Mouse (Mus musculus): ENCODE data around the gene Kpna2. TPM values are rescaled to one million over a fixed set of nuclear protein-coding genes. Genes with fewer than 3 reads are reported as not detected.
"Not testable (repeated sequence)": the region's sequence is repeated elsewhere in the genome, so short reads cannot be mapped to it uniquely, and the experiment has no call there.

Kpna2 gene
- polyA plus RNA-seq, 1 experiment from 2014 or later = 567 TPM

DNA sequence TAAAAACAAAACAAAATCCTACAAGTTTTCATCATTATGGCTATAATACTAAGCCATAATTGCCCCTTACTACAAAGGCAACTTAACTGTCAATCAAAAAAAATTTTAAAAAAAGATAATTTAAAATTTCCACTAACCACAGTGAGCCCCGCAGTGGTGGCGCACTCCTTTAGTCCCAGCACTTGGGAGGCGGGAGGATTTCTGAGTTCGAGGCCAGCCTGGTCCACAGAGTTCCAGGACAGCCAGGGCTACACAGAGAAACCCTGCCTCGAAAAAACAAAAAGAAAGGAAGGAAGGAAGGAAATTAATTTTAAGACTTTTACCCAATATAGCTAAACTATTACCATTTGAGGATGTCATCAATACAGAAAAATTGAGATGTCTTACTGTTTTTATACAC is 1.4 kb downstream of the Kpna2 start:
- 10% methylated on average over 5 of the region's 5 CpGs for WGBS

DNA sequence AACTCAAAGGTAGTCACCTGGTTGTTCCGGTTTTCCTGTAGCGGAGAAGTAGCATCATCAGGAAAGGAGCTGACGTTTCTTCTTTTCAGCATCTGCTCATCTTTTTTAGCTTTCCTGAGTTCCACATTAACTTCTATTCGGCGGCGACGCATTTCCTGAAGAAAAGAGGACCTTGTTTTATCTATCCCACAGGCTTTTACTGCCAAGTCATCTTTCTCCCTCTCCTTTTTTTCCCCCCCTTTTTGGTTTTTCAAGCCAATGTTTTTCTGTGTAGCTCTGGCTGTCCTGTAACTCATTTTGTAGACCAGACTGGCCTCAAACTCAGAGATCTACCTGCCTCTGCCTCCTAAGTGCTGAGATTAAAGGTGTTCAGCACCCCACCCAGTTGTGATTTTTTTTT is 2.8 kb downstream of the Kpna2 start:
- WGBS = 98% methylated on average over 7 of the region's 7 CpGs
- H3K27ac ChIP-seq; H3K27me3 ChIP-seq; ATAC-seq (ENCODE audit: low FRiP score); H3K9me3 ChIP-seq: not testable (repeated sequence)
- peak overlapping the region; percentile 60 for H3K4me2 ChIP-seq
- H3K36me3 ChIP-seq (replicated peaks) = peaks cover 55% of the 10 kb centered on the region
- H3K4me3 ChIP-seq (replicated peaks) = peak overlapping the region; percentile 99
- H3K4me1 ChIP-seq = peaks cover 26% of the 10 kb centered on the region
- H3K9ac ChIP-seq = 0 out of 2 replicates have a peak overlapping the region, but pooled peaks have one; percentile 25

More for the DNA sequence above, 1.4 kb downstream of the Kpna2 start:
- no peaks in the 10 kb centered on the region for H3K9me3 ChIP-seq
- peak overlapping the region; percentile 97 for H3K9ac ChIP-seq
- H3K27me3 ChIP-seq = no peaks in the 10 kb centered on the region
- peaks cover 34% of the 10 kb centered on the region for H3K4me1 ChIP-seq
- peaks cover 41% of the 10 kb centered on the region for H3K36me3 ChIP-seq (replicated peaks)
- H3K27ac ChIP-seq = peak overlapping the region; percentile 93; the same call in 1 of the 2 replicates
- peak overlapping the region; percentile 99 for H3K4me3 ChIP-seq (replicated peaks)
- peak overlapping the region; percentile 60 for H3K4me2 ChIP-seq
- no peak for ATAC-seq (ENCODE audit: low FRiP score)

DNA sequence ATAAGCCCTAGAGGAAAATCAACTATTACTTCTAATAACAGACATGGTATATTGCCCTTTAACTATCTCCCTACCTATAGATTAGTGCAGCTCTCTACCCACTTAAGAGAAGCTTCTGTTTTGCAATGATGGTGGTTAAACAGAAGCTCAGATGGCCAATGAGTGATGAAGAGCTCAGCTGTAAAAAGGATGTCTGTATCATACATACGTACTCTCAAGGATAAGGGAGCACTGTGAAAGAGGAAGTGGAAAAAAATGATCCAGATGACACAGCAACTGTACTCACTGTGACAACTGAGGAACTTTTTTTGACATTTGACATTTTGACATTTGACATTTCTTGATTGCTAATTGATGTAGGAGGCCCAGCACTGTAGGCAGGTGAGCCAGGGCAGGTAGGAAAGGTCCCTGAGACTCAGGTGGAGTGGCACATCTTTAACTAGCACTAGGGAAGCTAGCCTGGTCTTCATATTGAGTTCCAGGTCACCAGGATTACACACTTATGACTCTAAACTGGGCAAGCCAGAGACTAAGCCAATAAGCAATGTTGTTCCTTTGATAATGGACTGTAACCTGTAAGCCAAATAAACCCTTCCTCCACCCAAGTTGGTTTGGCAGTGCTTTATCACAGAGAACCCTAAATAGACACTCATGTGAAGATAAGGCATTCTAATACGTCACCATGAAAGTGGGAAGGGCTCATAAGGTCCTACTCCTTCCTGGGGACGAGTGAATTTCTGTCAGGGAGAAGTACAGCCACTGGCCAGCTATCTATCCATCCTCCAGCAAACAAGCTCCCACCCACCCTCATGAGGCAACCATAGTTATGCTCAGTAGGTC is 4.9 kb downstream of the Kpna2 start:
- H3K27ac ChIP-seq = no peak overlapping the region
- H3K4me2 ChIP-seq = no peak overlapping the region
- no peaks in the 10 kb centered on the region for H3K9me3 ChIP-seq
- no peak overlapping the region for H3K4me3 ChIP-seq (replicated peaks)
- ATAC-seq (ENCODE audit: low FRiP score) = no peak
- 88% methylated on average over 3 of the region's 3 CpGs for WGBS
- H3K36me3 ChIP-seq (replicated peaks) = peaks cover 75% of the 10 kb centered on the region
- peaks cover 26% of the 10 kb centered on the region for H3K4me1 ChIP-seq
- H3K9ac ChIP-seq = no peak overlapping the region
- H3K27me3 ChIP-seq = no peaks in the 10 kb centered on the region

DNA sequence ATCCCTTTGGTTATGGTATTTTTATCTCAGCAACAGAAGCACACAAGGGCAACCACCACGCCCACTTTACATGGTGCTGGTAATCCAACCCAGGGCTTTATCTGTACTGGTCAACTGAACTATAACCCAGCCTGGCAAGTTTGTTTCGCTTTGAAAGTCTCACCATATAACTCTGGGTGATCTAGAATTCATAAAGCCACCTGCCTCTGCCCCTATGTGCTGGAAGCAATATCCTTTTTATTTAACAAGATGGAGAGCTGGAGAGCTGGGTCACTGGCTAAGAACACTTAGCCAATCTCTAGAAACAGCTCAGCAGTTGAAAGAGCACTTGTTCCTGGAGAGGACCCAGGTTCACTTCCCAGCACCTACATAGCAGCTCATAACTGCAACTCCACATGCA is 12.0 kb downstream of the Kpna2 start:
- H3K27ac ChIP-seq = no peak overlapping the region
- no peaks in the 10 kb centered on the region for H3K27me3 ChIP-seq
- no peak overlapping the region for H3K9ac ChIP-seq
- ATAC-seq (ENCODE audit: low FRiP score) = no peak
- WGBS = 93% methylated on average over 2 of the region's 2 CpGs
- H3K4me3 ChIP-seq (replicated peaks) = no peak overlapping the region
- H3K4me2 ChIP-seq = no peak overlapping the region
- H3K9me3 ChIP-seq = no peaks in the 10 kb centered on the region
- no peaks in the 10 kb centered on the region for H3K4me1 ChIP-seq
- peaks cover 58% of the 10 kb centered on the region for H3K36me3 ChIP-seq (replicated peaks)

DNA sequence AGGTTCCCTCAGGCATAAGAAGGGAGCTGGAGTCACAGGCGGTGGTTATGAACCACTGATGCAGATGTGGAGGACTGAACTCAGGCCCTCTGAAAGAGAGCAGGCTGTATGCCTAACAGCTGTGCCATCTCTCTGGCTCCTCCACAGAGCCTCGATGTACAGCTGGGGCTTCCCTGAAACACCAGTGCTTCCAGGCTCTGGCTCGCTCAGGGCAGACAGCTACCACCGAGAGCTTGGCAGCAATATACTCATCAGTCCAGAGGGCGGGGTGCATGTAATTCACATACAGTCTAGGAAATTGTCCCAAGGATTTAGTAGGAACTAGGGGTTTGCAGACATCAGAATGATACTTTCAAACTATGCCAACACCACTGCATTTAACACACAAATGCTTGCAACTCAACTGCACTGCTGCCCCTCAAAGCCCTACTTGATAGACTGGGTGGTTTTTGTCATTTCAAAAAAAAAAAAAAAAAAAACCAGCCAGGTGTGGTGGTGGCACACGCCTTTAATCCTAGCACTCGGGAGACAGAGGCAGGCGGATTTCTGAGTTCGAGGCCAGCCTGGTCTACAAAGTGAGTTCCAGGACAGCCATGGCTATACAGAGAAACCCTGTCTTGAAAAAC is 13.2 kb downstream of the Kpna2 start:
- not testable (repeated sequence) for H3K4me1 ChIP-seq; ATAC-seq (ENCODE audit: low FRiP score); H3K4me2 ChIP-seq; H3K27ac ChIP-seq; H3K4me3 ChIP-seq (replicated peaks); H3K27me3 ChIP-seq; H3K9me3 ChIP-seq; H3K9ac ChIP-seq
- WGBS = 90% methylated on average over 9 of the region's 9 CpGs
- peaks cover 47% of the 10 kb centered on the region for H3K36me3 ChIP-seq (replicated peaks)

DNA sequence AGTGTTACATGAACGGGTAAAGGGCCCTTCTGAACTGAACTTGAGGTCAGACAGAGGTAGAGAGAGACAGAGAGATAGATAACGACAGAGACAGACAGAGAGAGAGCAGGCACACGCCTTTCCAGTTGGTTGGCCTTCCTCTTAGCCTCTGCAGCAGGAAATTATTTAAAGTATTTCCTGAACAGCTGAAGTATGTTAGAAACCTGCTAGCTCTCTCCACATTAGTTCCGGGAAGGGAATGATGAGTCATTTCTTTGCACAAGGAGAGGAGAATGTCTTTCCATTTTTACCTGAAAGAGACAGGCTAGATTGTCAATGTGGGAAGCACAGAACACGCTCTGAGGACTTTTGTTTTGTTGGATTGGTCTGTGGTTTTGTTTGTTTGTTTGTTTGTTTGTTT is 17.0 kb downstream of the Kpna2 start:
- 55% methylated on average over 5 of the region's 5 CpGs for WGBS
- no peaks in the 10 kb centered on the region for H3K27me3 ChIP-seq

DNA sequence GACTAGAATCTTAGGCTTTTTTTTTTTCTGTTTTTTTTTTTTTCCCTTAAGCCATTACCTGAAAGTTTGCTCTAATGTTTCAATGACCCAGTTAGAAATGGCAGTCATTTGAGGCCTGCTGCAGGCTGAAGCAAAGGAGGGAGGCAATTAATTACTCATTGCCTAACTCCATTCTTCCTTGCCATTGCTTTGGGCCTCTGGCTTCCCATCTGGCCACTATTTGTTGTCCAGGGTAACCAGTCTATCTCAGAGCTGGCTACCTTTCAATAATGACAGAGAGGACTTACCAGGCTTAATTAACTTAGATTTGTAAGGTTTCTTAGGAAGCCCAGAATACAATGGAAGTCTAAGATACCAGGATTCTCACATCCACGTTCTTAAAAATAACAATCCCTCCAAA is 17.6 kb downstream of the Kpna2 start:
- no peak overlapping the region for H3K27ac ChIP-seq
- H3K36me3 ChIP-seq (replicated peaks) = 0 out of 2 replicates have a peak, but pooled peaks cover 7% of the 10 kb centered on the region
- no peak overlapping the region for H3K4me2 ChIP-seq
- ATAC-seq (ENCODE audit: low FRiP score) = no peak
- 9% methylated on average over 1 of the region's 1 CpGs for WGBS
- no peaks in the 10 kb centered on the region for H3K9me3 ChIP-seq
- no peaks in the 10 kb centered on the region for H3K27me3 ChIP-seq
- H3K4me1 ChIP-seq = no peaks in the 10 kb centered on the region
- no peak overlapping the region for H3K9ac ChIP-seq
- H3K4me3 ChIP-seq (replicated peaks) = no peak overlapping the region

More for the DNA sequence above, 17.0 kb downstream of the Kpna2 start:
- Histone ChIP-seq H3K4me3 (replicated peaks) (no peak overlapping the region), H3K36me3 (replicated peaks) (peaks cover 13% of the 10 kb centered on the region), H3K4me2 (no peak overlapping the region), H3K27ac (no peak overlapping the region), H3K4me1 (no peaks in the 10 kb centered on the region), H3K9me3 (no peaks in the 10 kb centered on the region), H3K9ac (no peak overlapping the region)
- no peak for ATAC-seq (ENCODE audit: low FRiP score)

DNA sequence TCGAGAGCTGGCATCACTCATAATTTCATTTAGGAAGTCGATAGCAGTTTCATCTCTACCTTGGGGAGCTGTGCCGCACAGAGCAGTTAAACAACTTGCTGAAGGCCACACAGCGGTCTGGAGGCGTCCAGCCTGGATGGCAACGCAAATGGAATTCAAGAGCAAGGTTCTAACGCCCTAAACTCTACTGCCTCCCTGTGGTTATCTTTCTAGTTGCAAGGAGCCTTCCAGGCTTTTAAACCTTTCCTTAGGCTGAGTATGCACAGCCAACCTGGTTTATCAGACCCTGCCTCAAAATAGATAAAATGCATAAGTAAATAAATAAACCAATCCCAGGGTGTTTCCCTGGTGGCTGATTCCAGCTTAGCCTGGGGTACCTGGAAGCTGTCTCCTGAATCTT is 18.9 kb downstream of the Kpna2 start:
- H3K36me3 ChIP-seq (replicated peaks) = 0 out of 2 replicates have a peak, but pooled peaks cover 6% of the 10 kb centered on the region

DNA sequence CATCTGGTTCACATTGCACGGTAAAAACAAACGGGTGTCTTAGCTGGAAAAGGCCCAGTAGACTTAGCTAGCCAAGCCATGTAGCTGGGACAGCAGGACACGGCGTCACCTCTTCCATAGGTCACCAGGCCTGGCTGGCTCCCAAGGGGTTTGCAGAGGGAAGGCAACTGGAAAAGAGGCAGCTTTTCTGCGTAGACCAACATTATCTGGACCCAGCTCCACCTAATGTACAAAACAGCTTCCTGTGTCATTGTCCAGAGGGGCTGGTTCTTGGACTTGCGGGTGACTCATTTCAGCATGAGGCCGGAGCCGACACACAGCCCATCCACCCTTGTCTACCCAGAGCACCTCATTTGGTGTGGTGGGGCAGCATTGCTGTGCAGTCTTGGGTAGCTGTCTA is 23.1 kb downstream of the Kpna2 start:
- Histone ChIP-seq H3K4me1 (no peaks in the 10 kb centered on the region), H3K9ac (no peak overlapping the region), H3K27ac (no peak overlapping the region), H3K27me3 (no peaks in the 10 kb centered on the region), H3K36me3 (replicated peaks) (no peaks in the 10 kb centered on the region), H3K4me2 (no peak overlapping the region), H3K4me3 (replicated peaks) (no peak overlapping the region), H3K9me3 (no peaks in the 10 kb centered on the region)
- 89% methylated on average over 8 of the region's 8 CpGs for WGBS
- no peak for ATAC-seq (ENCODE audit: low FRiP score)

More for the DNA sequence above, 18.9 kb downstream of the Kpna2 start:
- Histone ChIP-seq H3K4me2 (no peak overlapping the region), H3K9ac (no peak overlapping the region), H3K4me3 (replicated peaks) (no peak overlapping the region), H3K9me3 (no peaks in the 10 kb centered on the region), H3K27ac (no peak overlapping the region), H3K27me3 (no peaks in the 10 kb centered on the region), H3K4me1 (no peaks in the 10 kb centered on the region)
- WGBS = 20% methylated on average over 7 of the region's 7 CpGs
- ATAC-seq (ENCODE audit: low FRiP score) = no peak

DNA sequence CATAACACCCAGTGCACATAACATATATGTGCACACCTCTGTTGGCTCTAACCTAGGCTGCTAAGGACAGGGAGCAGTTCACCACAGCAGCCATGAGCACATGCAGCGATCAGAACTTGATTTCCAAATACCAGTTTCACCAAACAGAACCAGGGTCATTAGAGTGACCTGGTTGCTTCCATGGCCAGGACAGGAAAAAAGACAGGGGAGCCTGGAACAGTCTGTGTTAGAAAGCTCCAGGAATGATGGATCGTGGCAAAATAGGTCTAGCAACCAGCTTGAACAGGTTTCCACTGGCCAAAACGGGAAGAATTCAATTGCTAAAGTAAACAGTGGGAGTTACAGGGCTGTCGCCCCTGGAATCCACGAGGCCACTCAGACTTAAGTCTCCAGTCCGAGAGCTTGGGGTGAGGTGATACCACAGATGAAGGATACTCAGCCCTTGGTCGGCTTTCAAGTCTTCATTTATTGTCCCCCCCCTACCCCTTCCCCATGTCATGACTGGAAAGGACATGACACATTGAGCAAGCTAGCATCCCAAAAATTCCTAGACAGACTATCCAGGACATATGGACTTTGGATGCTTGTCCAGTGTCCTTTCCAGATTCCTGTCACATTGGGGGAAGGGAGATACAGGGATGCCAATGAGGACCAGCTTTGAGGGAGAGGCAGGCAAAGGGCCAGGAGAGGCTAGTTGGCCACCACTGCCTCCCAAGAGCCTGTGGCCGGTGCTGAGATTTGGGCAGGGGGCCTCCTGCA is 23.7 kb downstream of the Kpna2 start:
- H3K27me3 ChIP-seq = no peaks in the 10 kb centered on the region
- WGBS = 78% methylated on average over 8 of the region's 8 CpGs
- H3K27ac ChIP-seq = no peak overlapping the region
- no peaks in the 10 kb centered on the region for H3K4me1 ChIP-seq
- H3K9me3 ChIP-seq = no peaks in the 10 kb centered on the region
- no peak overlapping the region for H3K4me2 ChIP-seq
- no peaks in the 10 kb centered on the region for H3K36me3 ChIP-seq (replicated peaks)
- no peak for ATAC-seq (ENCODE audit: low FRiP score)
- no peak overlapping the region for H3K4me3 ChIP-seq (replicated peaks)
- no peak overlapping the region for H3K9ac ChIP-seq

DNA sequence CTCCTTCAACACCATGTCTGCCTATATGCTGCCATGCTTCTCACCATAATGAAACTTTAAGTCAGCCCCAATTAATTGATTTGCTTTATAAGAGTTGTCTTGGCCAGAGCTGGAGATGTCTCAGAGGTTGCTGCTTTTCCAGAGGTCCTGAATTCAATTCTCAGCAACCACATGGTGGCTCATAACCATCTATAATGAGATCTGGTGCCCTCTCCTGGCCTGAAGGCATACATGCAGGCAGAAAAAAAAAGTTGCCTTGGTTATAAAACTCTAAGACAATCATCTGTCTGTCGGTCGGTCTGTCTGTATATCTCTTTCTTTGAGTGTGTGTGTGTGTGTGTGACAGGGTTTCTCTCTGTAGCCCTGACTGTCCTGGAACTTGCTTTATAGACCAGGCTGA is 24.9 kb downstream of the Kpna2 start:
- no peaks in the 10 kb centered on the region for H3K27me3 ChIP-seq
- ATAC-seq (ENCODE audit: low FRiP score) = no peak
- no peaks in the 10 kb centered on the region for H3K36me3 ChIP-seq (replicated peaks)
- no peaks in the 10 kb centered on the region for H3K4me1 ChIP-seq
- WGBS = 75% methylated on average over 2 of the region's 2 CpGs
- H3K9ac ChIP-seq = no peak overlapping the region
- no peaks in the 10 kb centered on the region for H3K9me3 ChIP-seq
- no peak overlapping the region for H3K4me3 ChIP-seq (replicated peaks)
- no peak overlapping the region for H3K4me2 ChIP-seq
- H3K27ac ChIP-seq = no peak overlapping the region

DNA sequence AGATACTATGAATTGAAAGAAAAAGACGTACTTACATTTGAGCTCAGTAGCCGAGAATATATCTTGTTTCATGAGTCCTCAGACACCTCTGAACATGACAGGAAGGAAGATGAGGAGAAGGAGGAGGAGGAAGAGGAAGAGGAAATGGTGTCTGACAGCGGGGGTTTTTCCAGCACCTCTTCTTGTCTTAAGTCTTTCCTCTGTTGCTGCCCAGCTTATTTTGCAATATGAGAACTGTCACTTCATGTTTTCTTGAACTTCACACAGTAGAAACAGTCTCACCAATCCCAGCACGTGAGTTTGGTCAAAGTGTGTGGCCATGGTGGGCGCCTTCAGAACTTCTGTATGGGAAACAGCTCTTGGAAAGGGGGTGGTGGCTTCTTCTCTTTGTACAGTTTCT is 26.3 kb downstream of the Kpna2 start:
- no peaks in the 10 kb centered on the region for H3K4me1 ChIP-seq
- ATAC-seq (ENCODE audit: low FRiP score) = no peak
- H3K27me3 ChIP-seq = no peaks in the 10 kb centered on the region
- H3K9ac ChIP-seq = no peak overlapping the region
- no peaks in the 10 kb centered on the region for H3K9me3 ChIP-seq
- H3K27ac ChIP-seq = no peak overlapping the region
- no peaks in the 10 kb centered on the region for H3K36me3 ChIP-seq (replicated peaks)
- H3K4me2 ChIP-seq = no peak overlapping the region
- H3K4me3 ChIP-seq (replicated peaks) = no peak overlapping the region
- 89% methylated on average over 5 of the region's 5 CpGs for WGBS

Data from forebrain, embryonic 12.5 days (tissue).